Mouse (Mus musculus): ENCODE measurements at regions not wholly inside any gene's neighbourhood (a gene's known extent, or its start where the extent isn't known, plus 50 kb on each side); places are given as distances from the start of the nearest gene placed in this dataset.

- no peak for DNase-seq (ENCODE audit: low read depth)
Measured at GRCm38 (mm10) chr7:72539915-72540314, 233.5 kb upstream of the Mctp2 start.

GRCm38 (mm10) chr7:72541521-72542478 is 235.4 kb upstream of the Mctp2 start:
- peak; percentile 66 for DNase-seq (ENCODE audit: low read depth)
- TF ChIP-seq CTCF (IDR thresholded peaks at IDR 0.05; ENCODE audit: borderline replicate concordance, extremely low read depth, insufficient read depth, insufficient read length) (no peak), POLR2A (IDR thresholded peaks at IDR 0.05; ENCODE audit: borderline replicate concordance, extremely low read depth, insufficient read depth, insufficient read length, poor library complexity, severe bottlenecking) (no peak)

More at GRCm38 (mm10) chr7:72539915-72540314, 233.5 kb upstream of the Mctp2 start:
- TF ChIP-seq CTCF (IDR thresholded peaks at IDR 0.05; ENCODE audit: borderline replicate concordance, extremely low read depth, insufficient read depth, insufficient read length) (no peak), POLR2A (IDR thresholded peaks at IDR 0.05; ENCODE audit: borderline replicate concordance, extremely low read depth, insufficient read depth, insufficient read length, poor library complexity, severe bottlenecking) (no peak)

GRCm38 (mm10) chr7:72543501-72543900 is 237.1 kb upstream of the Mctp2 start:
- no peak for DNase-seq (ENCODE audit: low read depth)
- TF ChIP-seq CTCF (IDR thresholded peaks at IDR 0.05; ENCODE audit: borderline replicate concordance, extremely low read depth, insufficient read depth, insufficient read length) (no peak), POLR2A (IDR thresholded peaks at IDR 0.05; ENCODE audit: borderline replicate concordance, extremely low read depth, insufficient read depth, insufficient read length, poor library complexity, severe bottlenecking) (no peak)

GRCm38 (mm10) chr7:72543946-72544345 is 237.5 kb upstream of the Mctp2 start:
- DNase-seq (ENCODE audit: low read depth): peak; percentile 86
- TF ChIP-seq POLR2A (IDR thresholded peaks at IDR 0.05; ENCODE audit: borderline replicate concordance, extremely low read depth, insufficient read depth, insufficient read length, poor library complexity, severe bottlenecking) (no peak), CTCF (IDR thresholded peaks at IDR 0.05; ENCODE audit: borderline replicate concordance, extremely low read depth, insufficient read depth, insufficient read length) (no peak)

GRCm38 (mm10) chr7:72567378-72567777 is 261.0 kb upstream of the Mctp2 start:
- DNase-seq (ENCODE audit: low read depth): no peak
- TF ChIP-seq POLR2A (IDR thresholded peaks at IDR 0.05; ENCODE audit: borderline replicate concordance, extremely low read depth, insufficient read depth, insufficient read length, poor library complexity, severe bottlenecking) (no peak), CTCF (IDR thresholded peaks at IDR 0.05; ENCODE audit: borderline replicate concordance, extremely low read depth, insufficient read depth, insufficient read length) (no peak)

- no peak for TF ChIP-seq POLR2A (IDR thresholded peaks at IDR 0.05; ENCODE audit: borderline replicate concordance, extremely low read depth, insufficient read depth, insufficient read length, poor library complexity, severe bottlenecking)
- no peak for TF ChIP-seq CTCF (IDR thresholded peaks at IDR 0.05; ENCODE audit: borderline replicate concordance, extremely low read depth, insufficient read depth, insufficient read length)
- DNase-seq (ENCODE audit: low read depth): peak; percentile 25
Measured at GRCm38 (mm10) chr7:72569177-72569576, 262.8 kb upstream of the Mctp2 start.

GRCm38 (mm10) chr7:72574316-72574715 is 267.9 kb upstream of the Mctp2 start:
- no peak for TF ChIP-seq POLR2A (IDR thresholded peaks at IDR 0.05; ENCODE audit: borderline replicate concordance, extremely low read depth, insufficient read depth, insufficient read length, poor library complexity, severe bottlenecking)
- TF ChIP-seq CTCF (IDR thresholded peaks at IDR 0.05; ENCODE audit: borderline replicate concordance, extremely low read depth, insufficient read depth, insufficient read length): no peak
- DNase-seq (ENCODE audit: low read depth): peak; percentile 53

GRCm38 (mm10) chr7:72584427-72584826 is 278.0 kb upstream of the Mctp2 start:
- TF ChIP-seq CTCF (IDR thresholded peaks at IDR 0.05; ENCODE audit: borderline replicate concordance, extremely low read depth, insufficient read depth, insufficient read length) (no peak), POLR2A (IDR thresholded peaks at IDR 0.05; ENCODE audit: borderline replicate concordance, extremely low read depth, insufficient read depth, insufficient read length, poor library complexity, severe bottlenecking) (no peak)
- no peak for DNase-seq (ENCODE audit: low read depth)

GRCm38 (mm10) chr7:72589241-72589668 is 282.8 kb upstream of the Mctp2 start:
- TF ChIP-seq CTCF (IDR thresholded peaks at IDR 0.05; ENCODE audit: borderline replicate concordance, extremely low read depth, insufficient read depth, insufficient read length) (no peak), POLR2A (IDR thresholded peaks at IDR 0.05; ENCODE audit: borderline replicate concordance, extremely low read depth, insufficient read depth, insufficient read length, poor library complexity, severe bottlenecking) (no peak)
- DNase-seq (ENCODE audit: low read depth): no peak

- TF ChIP-seq CTCF (IDR thresholded peaks at IDR 0.05; ENCODE audit: borderline replicate concordance, extremely low read depth, insufficient read depth, insufficient read length): no peak
- no peak for TF ChIP-seq POLR2A (IDR thresholded peaks at IDR 0.05; ENCODE audit: borderline replicate concordance, extremely low read depth, insufficient read depth, insufficient read length, poor library complexity, severe bottlenecking)
- DNase-seq (ENCODE audit: low read depth): no peak
Measured at GRCm38 (mm10) chr7:72590351-72591115, 284.1 kb upstream of the Mctp2 start.

GRCm38 (mm10) chr7:72592110-72592509 is 285.7 kb upstream of the Mctp2 start:
- DNase-seq (ENCODE audit: low read depth): peak; percentile 87

More at GRCm38 (mm10) chr7:72592110-72592509, 285.7 kb upstream of the Mctp2 start:
- no peak for TF ChIP-seq POLR2A (IDR thresholded peaks at IDR 0.05; ENCODE audit: borderline replicate concordance, extremely low read depth, insufficient read depth, insufficient read length, poor library complexity, severe bottlenecking)
- TF ChIP-seq CTCF (IDR thresholded peaks at IDR 0.05; ENCODE audit: borderline replicate concordance, extremely low read depth, insufficient read depth, insufficient read length): no peak

All from brain, embryonic 14.5 days (tissue).